Mouse (Mus musculus): ENCODE results near the gene Mis18a.

DNA sequence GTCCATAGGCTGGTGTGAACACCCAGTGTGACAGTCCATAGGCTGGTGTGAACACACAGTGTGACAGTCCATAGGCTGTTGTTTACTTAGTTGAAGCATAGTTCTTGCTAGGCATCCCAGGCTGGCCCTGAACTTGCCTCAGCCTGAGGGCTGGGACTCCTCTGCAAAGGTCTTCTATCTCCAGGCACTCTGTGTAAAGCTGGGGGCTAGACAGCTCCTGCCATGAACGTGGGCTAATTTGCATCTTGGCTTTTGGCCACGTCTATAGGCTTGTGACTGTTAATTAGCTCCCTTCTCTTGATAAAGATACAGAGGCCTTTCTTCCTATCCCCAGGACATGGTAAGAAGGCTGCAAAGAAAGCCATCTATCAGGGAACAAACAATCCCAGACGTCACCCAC, 32.1 kb upstream of the Mis18a start:
- TF ChIP-seq CTCF (IDR thresholded peaks at IDR 0.05) (no peak), POLR2A (IDR thresholded peaks at IDR 0.05; ENCODE audit: insufficient read depth, low read depth, low read length) (no peak), EP300 (IDR thresholded peaks at IDR 0.05; ENCODE audit: insufficient read depth, low read depth, low read length) (no peak)
